Mouse (Mus musculus): ENCODE results near the gene Igf2bp3. TPM values are rescaled to one million over a fixed set of nuclear protein-coding genes. Genes with fewer than 3 reads are reported as not detected.

Gene Igf2bp3
- total and polyA plus RNA-seq, 3 experiments, result 18.4 to 35.6 (median 22.0) TPM

- TF ChIP-seq RCOR1 (conservative IDR thresholded peaks at IDR 0.05; ENCODE audit: low read depth, low read length) (no peak), CHD1 (IDR thresholded peaks at IDR 0.05; ENCODE audit: low read depth, low read length) (no peak), ZMIZ1 (IDR thresholded peaks at IDR 0.05; ENCODE audit: low read depth, low read length) (no peak), E2F4 (IDR thresholded peaks at IDR 0.05; ENCODE audit: insufficient replicate concordance, low read depth, low read length) (no peak), RAD21 (IDR thresholded peaks at IDR 0.05; ENCODE audit: low read depth, low read length) (no peak), CTCF (conservative IDR thresholded peaks at IDR 0.05 in 1 of 2, IDR thresholded peaks at IDR 0.05 in 1 of 2; ENCODE audit: low read depth in 2 of 2, low read length in 2 of 2) (no peak), TCF12 (IDR thresholded peaks at IDR 0.05; ENCODE audit: low read depth, low read length) (no peak), GABPA (IDR thresholded peaks at IDR 0.05; ENCODE audit: insufficient replicate concordance, low read depth, low read length) (no peak), ELF1 (IDR thresholded peaks at IDR 0.05; ENCODE audit: low read depth, low read length) (no peak), POLR2A (IDR thresholded peaks at IDR 0.05; ENCODE audit: low read depth, low read length) (no peak)
- Histone ChIP-seq H3K36me3 (replicated peaks in 1 of 2; ENCODE audit: control insufficient read depth in 1 of 2, insufficient read depth in 1 of 2, low read length in 1 of 2) (peaks cover 0 to 28% of the 10 kb centered on the region in 2 experiments), H3K79me2 (replicated peaks; ENCODE audit: control insufficient read depth, extremely low read depth, insufficient read depth, poor library complexity, severe bottlenecking) (peaks cover 13% of the 10 kb centered on the region), H3K27me3 (replicated peaks) (no peaks in the 10 kb centered on the region), H3K4me2 (ENCODE audit: insufficient read depth, low read depth, poor library complexity, severe bottlenecking) (no peak overlapping the region), H3K4me3 (replicated peaks in 1 of 3; ENCODE audit: low read depth in 2 of 3, low read length in 2 of 3, poor library complexity in 1 of 3) (no peak overlapping the region), H3K4me1 (ENCODE audit: control insufficient read depth in 1 of 2, insufficient read depth in 2 of 2) (peaks cover 2 to 20% of the 10 kb centered on the region in 2 experiments; a peak in 2 of 4 replicates), H3K27ac (ENCODE audit: insufficient read depth, low read depth) (no peak overlapping the region), H3K9me3 (replicated peaks; ENCODE audit: low read length) (no peaks in the 10 kb centered on the region), H3K9ac (ENCODE audit: insufficient read depth, low read depth) (no peak overlapping the region)
- in situ Hi-C loops (cut with MboI; ENCODE audit: low pct_ligation_motif_present, low pct_unique_long_range_greater_than_20kb, low sequenced_read_pairs), result no loop called here
- no peak for DNase-seq (ENCODE audit: extremely low read depth)
- dilution Hi-C loops (cut with MboI; ENCODE audit: extremely low pct_ligation_motif_present, extremely low pct_unique_long_range_greater_than_20kb, low sequenced_read_pairs), result no loop called here
Observed at GRCm38 (mm10) chr6:49166318-49166717, 48.4 kb downstream of the Igf2bp3 start.

GRCm38 (mm10) chr6:49165855-49166254 lies 48.9 kb downstream of the Igf2bp3 start:
- no peak overlapping the region for H3K9ac ChIP-seq (ENCODE audit: insufficient read depth, low read depth)
- H3K27me3 ChIP-seq (replicated peaks), result no peaks in the 10 kb centered on the region
- peaks cover 13% of the 10 kb centered on the region for H3K79me2 ChIP-seq (replicated peaks; ENCODE audit: control insufficient read depth, extremely low read depth, insufficient read depth, poor library complexity, severe bottlenecking)
- no peak overlapping the region for H3K4me3 ChIP-seq (replicated peaks in 1 of 3; ENCODE audit: low read depth in 2 of 3, low read length in 2 of 3, poor library complexity in 1 of 3)
- peaks cover 0 to 17% of the 10 kb centered on the region in 2 experiments; a peak in 1 of 4 replicates for H3K4me1 ChIP-seq (ENCODE audit: control insufficient read depth in 1 of 2, insufficient read depth in 2 of 2)
- no peak for TF ChIP-seq E2F4 (IDR thresholded peaks at IDR 0.05; ENCODE audit: insufficient replicate concordance, low read depth, low read length)
- TF ChIP-seq UBTF (IDR thresholded peaks at IDR 0.05; ENCODE audit: low read depth, low read length), result no peak
- no peak for TF ChIP-seq HCFC1 (IDR thresholded peaks at IDR 0.05; ENCODE audit: low read depth, low read length)
- TF ChIP-seq ZC3H11A (IDR thresholded peaks at IDR 0.05; ENCODE audit: low read depth, low read length), result no peak
- TF ChIP-seq EP300 (IDR thresholded peaks at IDR 0.05; ENCODE audit: low read length), result no peak
- no peak for TF ChIP-seq BHLHE40 (IDR thresholded peaks at IDR 0.05; ENCODE audit: low read depth, low read length)
- no peak for TF ChIP-seq GABPA (IDR thresholded peaks at IDR 0.05; ENCODE audit: insufficient replicate concordance, low read depth, low read length)
- TF ChIP-seq ZMIZ1 (IDR thresholded peaks at IDR 0.05; ENCODE audit: low read depth, low read length), result no peak
- TF ChIP-seq MAFK (IDR thresholded peaks at IDR 0.05; ENCODE audit: insufficient replicate concordance, low read length), result no peak
- no peak for TF ChIP-seq RCOR1 (conservative IDR thresholded peaks at IDR 0.05; ENCODE audit: low read depth, low read length)
- no peak for TF ChIP-seq SIN3A (IDR thresholded peaks at IDR 0.05; ENCODE audit: low read length)
- TF ChIP-seq CHD2 (IDR thresholded peaks at IDR 0.05; ENCODE audit: low read length), result no peak
- no peak for TF ChIP-seq JUND (conservative IDR thresholded peaks at IDR 0.05; ENCODE audit: low read depth, low read length)
- H3K27ac ChIP-seq (ENCODE audit: insufficient read depth, low read depth), result no peak overlapping the region
- H3K4me2 ChIP-seq (ENCODE audit: insufficient read depth, low read depth, poor library complexity, severe bottlenecking), result no peak overlapping the region
- no peak for DNase-seq (ENCODE audit: extremely low read depth)
- H3K9me3 ChIP-seq (replicated peaks; ENCODE audit: low read length), result no peaks in the 10 kb centered on the region
- peaks cover 0 to 28% of the 10 kb centered on the region in 2 experiments for H3K36me3 ChIP-seq (replicated peaks in 1 of 2; ENCODE audit: control insufficient read depth in 1 of 2, insufficient read depth in 1 of 2, low read length in 1 of 2)
- in situ Hi-C loops (cut with MboI; ENCODE audit: low pct_ligation_motif_present, low pct_unique_long_range_greater_than_20kb, low sequenced_read_pairs) (no loop called here), dilution Hi-C loops (cut with MboI; ENCODE audit: extremely low pct_ligation_motif_present, extremely low pct_unique_long_range_greater_than_20kb, low sequenced_read_pairs) (no loop called here)
